Mouse (Mus musculus) lung, adult 2 months (tissue): ENCODE data around the gene Lexm. TPM values are rescaled to one million over a fixed set of nuclear protein-coding genes. Genes with fewer than 3 reads are reported as not detected.
A peak's percentile ranks its signal among the peaks of the same experiment; 100 is the strongest.

Source experiments
- DNase-seq: peaks from one replicate; pipeline ENCODE4 v3.0.0; 2022
- H3K4me1 ChIP-seq: fragments of 200-500 bp; 2 replicates; pipeline ENCODE4 v1.6.1; 2011; ENCODE audit warnings: low read length; ENCODE audit not compliant: control insufficient read depth, insufficient read depth
- H3K4me3 ChIP-seq: fragments of 200-500 bp; replicated peaks from 2 replicates; pipeline ENCODE3; 2011; ENCODE audit warnings: low read depth, mild to moderate bottlenecking, control low read depth, low read length; ENCODE audit errors: extremely low read depth
- CTCF ChIP-seq: fragments of 200-500 bp; IDR thresholded peaks from 2 replicates; pipeline ENCODE4 v1.5.1; 2011; ENCODE audit warnings: mild to moderate bottlenecking, low read length, control low read depth; ENCODE audit not compliant: insufficient read depth
- POLR2A ChIP-seq: fragments of 200-500 bp; IDR thresholded peaks from 2 replicates; pipeline ENCODE4 v1.6.1; 2011; ENCODE audit warnings: low read depth, mild to moderate bottlenecking, control low read depth, low read length, borderline replicate concordance; ENCODE audit errors: extremely low read depth
- WGBS: fragments of 180-500 bp; shearing (Covaris S2); methylation state at CpG from one replicate; pipeline ENCODE4 v1.1.7; 2018; 5-methylcytosine and 5-hydroxymethylcytosine counted together
- polyA plus RNA-seq: library from polyadenylated mRNA; depleted of rRNA; stranded (reverse); fragments of >200 nt; gene quantifications from 2 replicates; pipeline ENCODE4 v1.2.3, GENCODE M21; 2012

The Lexm gene
- polyA plus RNA-seq, 1 experiment = not detected

- TF ChIP-seq POLR2A (no peak), CTCF (no peak)
- DNase-seq = no peak
- 85% methylated on average over 11 of the region's 11 CpGs for WGBS
- no peak overlapping the region for H3K4me3 ChIP-seq
- H3K4me1 ChIP-seq = peaks cover 5% of the 10 kb centered on the region; the same call in 1 of the 2 replicates
Measured at GRCm38 (mm10) chr4:106571081-106571724, 45.8 kb downstream of the Lexm start.

DNA sequence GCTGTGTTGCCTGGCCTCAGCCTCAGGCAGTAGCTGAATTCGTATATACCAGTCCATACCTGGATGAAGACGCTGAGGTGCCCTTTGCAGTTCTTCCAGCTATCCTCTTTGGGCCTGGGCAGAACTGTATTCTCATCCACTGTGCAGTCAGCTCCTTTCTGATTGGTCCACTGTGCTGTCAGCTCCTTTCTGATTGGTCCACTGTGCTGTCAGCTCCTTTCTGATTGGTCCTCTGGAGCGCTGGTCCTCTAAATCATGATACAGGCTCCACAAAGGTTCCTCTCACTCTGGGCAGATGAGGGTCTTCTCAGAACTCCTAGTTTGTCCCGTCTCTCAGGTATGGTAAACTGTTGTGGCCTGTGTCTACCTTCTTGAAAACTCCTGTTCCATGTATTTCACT is 47.4 kb downstream of the Lexm start:
- no peak overlapping the region for H3K4me3 ChIP-seq
- 98% methylated on average over 4 of the region's 4 CpGs for WGBS
- TF ChIP-seq POLR2A (no peak), CTCF (no peak)
- no peaks in the 10 kb centered on the region for H3K4me1 ChIP-seq
- DNase-seq = no peak

DNA sequence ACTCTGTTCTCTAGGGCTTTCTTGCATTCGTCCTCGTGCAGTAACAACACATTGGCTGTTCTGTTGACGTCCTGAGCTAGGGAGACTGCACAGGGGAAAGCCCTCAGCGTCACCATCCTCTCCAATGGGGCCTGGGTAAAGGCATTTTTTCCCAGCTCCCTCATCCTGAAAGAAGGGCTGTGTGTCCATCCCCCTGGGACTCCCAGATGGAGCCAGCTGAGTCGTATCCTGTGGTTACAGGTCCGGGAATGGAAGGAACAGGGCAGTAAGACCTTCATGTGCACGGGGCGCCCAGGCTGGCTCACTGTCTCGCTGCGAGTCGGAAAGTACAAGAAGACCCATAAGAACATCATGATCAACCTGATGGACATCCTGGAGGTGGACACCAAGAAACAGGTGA is 52.9 kb downstream of the Lexm start:
- Histone ChIP-seq H3K4me3 (no peak overlapping the region), H3K4me1 (no peaks in the 10 kb centered on the region; the same call in 1 of the 2 replicates)
- TF ChIP-seq CTCF (no peak), POLR2A (no peak)
- DNase-seq = no peak
- 87% methylated on average over 11 of the region's 11 CpGs for WGBS

DNA sequence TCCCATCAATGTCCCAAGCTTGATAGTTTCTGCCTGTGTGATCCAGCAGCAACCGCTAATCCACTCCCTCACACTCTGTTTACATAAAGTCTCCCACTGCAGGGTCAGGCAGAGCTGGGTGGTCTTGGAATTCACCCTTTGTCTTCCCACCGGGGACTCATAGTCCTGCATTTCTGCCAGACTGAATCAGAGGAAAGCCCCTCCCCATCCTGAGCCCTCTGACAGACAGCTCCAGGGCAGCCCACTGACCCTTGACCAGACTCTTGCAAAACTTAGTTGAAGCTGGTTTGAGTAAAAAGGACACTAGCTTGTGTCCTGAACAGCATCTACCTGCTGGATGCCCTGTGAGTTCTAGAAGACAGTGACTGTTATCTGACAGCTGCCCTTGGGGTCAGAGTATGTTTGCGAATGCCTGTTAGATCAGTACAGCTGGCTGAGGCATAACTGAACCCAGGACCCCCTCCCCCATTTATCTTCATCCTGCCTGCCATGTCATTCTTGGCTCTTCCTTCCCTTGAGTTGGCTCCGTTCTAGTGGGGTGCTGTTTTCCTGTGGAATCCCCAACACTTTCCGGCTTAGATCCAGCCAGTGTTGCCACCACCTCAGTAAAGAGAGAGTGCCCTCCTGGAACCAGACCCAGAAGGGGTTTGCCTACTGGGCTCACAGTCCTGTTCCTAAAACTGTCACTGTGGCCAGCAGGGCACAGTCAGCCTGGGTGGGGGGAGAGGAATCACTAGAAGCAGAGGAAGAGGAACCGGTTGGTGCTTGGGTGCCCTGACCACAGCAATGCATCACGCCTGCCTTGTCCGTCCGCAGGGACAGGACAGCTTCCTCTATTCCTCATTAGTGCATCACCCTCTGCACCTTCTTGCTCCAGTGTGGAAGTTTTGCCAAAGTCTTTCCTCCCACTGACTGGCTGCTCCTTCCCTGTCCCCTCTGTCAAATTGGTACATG is 53.9 kb downstream of the Lexm start:
- Histone ChIP-seq H3K4me1 (no peaks in the 10 kb centered on the region; the same call in 1 of the 2 replicates), H3K4me3 (no peak overlapping the region)
- 52% methylated on average over 9 of the region's 9 CpGs for WGBS
- no peak for TF ChIP-seq POLR2A
- no peak for TF ChIP-seq CTCF
- no peak for DNase-seq

- Histone ChIP-seq H3K4me1 (no peaks in the 10 kb centered on the region; the same call in 1 of the 2 replicates), H3K4me3 (no peak overlapping the region)
- no peak for DNase-seq
- TF ChIP-seq CTCF (no peak), POLR2A (no peak)
- WGBS = 7% methylated on average over 6 of the region's 6 CpGs
Measured at GRCm38 (mm10) chr4:106562006-106562405, 55.0 kb downstream of the Lexm start.

DNA sequence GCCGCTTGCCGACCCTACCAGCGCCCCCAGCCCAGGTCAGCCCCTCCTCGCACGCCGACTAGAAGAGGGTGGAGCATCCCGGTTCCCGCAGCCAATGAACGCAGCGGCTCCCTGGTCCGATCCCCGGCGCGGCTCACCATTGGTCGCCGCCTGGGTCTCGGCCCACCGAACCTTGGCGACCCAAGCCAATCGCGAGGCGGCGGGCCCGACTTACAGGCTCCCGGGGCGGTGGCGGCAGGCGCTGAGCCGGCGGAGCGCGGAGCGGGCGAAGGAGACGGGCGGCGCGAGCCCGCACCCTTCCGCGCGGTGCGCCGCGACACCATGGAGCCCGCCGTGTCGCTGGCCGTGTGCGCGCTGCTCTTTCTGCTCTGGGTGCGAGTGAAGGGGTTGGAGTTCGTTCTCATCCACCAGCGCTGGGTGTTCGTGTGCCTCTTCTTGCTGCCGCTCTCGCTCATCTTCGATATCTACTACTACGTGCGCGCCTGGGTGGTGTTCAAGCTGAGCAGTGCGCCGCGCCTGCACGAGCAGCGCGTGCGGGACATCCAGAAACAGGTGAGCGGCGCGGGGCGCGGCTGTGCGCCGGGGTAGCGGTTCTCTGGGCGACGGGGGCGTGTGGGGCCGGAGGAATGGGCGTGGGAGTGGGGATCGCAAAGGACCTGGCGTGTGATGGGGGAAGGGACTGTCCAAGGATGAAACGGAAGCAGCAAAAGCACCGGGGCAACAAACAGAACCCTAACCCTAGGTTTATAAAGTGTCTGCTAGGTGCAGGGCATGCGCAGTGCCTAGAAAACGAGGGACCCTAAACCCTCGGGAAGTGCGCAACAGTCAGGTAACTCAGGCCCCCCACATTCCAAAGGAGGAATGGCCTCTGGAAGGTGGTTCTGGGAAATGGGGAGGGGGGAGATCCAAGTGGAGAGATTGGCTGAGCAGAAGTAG is 55.9 kb downstream of the Lexm start, which contains the start of gene Dhcr24:
Gene Dhcr24, plus strand, starts transcription at position 193 of the 936 bp plus-strand sequence.
- peak; percentile 80 for DNase-seq
- WGBS = 1% methylated on average over 89 of the region's 89 CpGs

GRCm38 (mm10) chr4:106560213-106560845 is 56.7 kb downstream of the Lexm start:
- no peaks in the 10 kb centered on the region; the same call in 1 of the 2 replicates for H3K4me1 ChIP-seq
- WGBS = 7% methylated on average over 19 of the region's 20 CpGs
- TF ChIP-seq CTCF = no peak
- TF ChIP-seq POLR2A = no peak
- H3K4me3 ChIP-seq = peak overlapping the region; percentile 80
- DNase-seq = peak; percentile 31

More for the DNA sequence above, 55.9 kb downstream of the Lexm start, which contains the start of gene Dhcr24:
- H3K4me1 ChIP-seq = no peaks in the 10 kb centered on the region; the same call in 1 of the 2 replicates
- TF ChIP-seq POLR2A = peak; percentile 39; the same call in 1 of the 2 replicates
- TF ChIP-seq CTCF = no peak
- H3K4me3 ChIP-seq = peak within 1 kb of the TSS; percentile 80
